Mouse (Mus musculus) heart, adult 2 months (tissue): Measurements from ENCODE around the gene Tmem91. TPM values are rescaled to one million over a fixed set of nuclear protein-coding genes. Genes with fewer than 3 reads are reported as not detected.
A peak's percentile ranks its signal among the peaks of the same experiment; 100 is the strongest.

Experiments used
- DNase-seq, 2 experiments: peaks; one replicate each; pipeline ENCODE4 v3.0.0; 2021
- H3K27ac ChIP-seq: fragments of 200-600 bp; 2 replicates; pipeline ENCODE4 v1.8.1; 2022
- H3K27me3 ChIP-seq: fragments of 200-500 bp; 2 replicates; pipeline ENCODE4 v1.6.1; 2012; ENCODE audit warnings: mild to moderate bottlenecking, low read length, inconsistent platforms, mixed read lengths; ENCODE audit not compliant: control insufficient read depth, insufficient read depth
- H3K36me3 ChIP-seq: fragments of 200-500 bp; 2 replicates; pipeline ENCODE4 v1.6.1; 2012; ENCODE audit warnings: low read length, inconsistent platforms; ENCODE audit not compliant: control insufficient read depth, insufficient read depth
- H3K4me1 ChIP-seq: fragments of 200-500 bp; 2 replicates; pipeline ENCODE4 v1.6.1; 2011; ENCODE audit warnings: low read length; ENCODE audit not compliant: control insufficient read depth, insufficient read depth
- H3K4me3 ChIP-seq: fragments of 200-600 bp; 2 replicates; pipeline ENCODE4 v1.8.1; 2022
- H3K79me2 ChIP-seq: fragments of 200-500 bp; replicated peaks from 2 replicates; pipeline ENCODE4 v1.6.1; 2012; ENCODE audit warnings: mild to moderate bottlenecking, inconsistent platforms, low read length, moderate library complexity, mixed read lengths; ENCODE audit not compliant: control insufficient read depth, insufficient read depth
- H3K9ac ChIP-seq: fragments of 200-500 bp; 2 replicates; pipeline ENCODE4 v1.6.1; 2012; ENCODE audit warnings: low read depth, mild to moderate bottlenecking, control low read depth, inconsistent platforms, low read length, mixed read lengths
- CTCF ChIP-seq: fragments of 200-600 bp; IDR thresholded peaks from 2 replicates; pipeline ENCODE4 v1.8.1; 2022; ENCODE audit warnings: antibody characterized with exemption, mild to moderate bottlenecking, moderate library complexity
- EP300 ChIP-seq: fragments of 200-500 bp; IDR thresholded peaks from 2 replicates; pipeline ENCODE4 v1.6.1; 2011; ENCODE audit warnings: low read depth, low read length, control low read depth; ENCODE audit not compliant: insufficient read depth
- POLR2A ChIP-seq: fragments of 200-500 bp; IDR thresholded peaks from 2 replicates; pipeline ENCODE4 v1.6.1; 2011; ENCODE audit warnings: mild to moderate bottlenecking, low read depth, low read length, control low read depth; ENCODE audit not compliant: insufficient read depth
- WGBS: fragments of 180-500 bp; shearing (Covaris S2); methylation state at CpG from one replicate; pipeline ENCODE4 v1.1.7; 2018; 5-methylcytosine and 5-hydroxymethylcytosine counted together
- intact Hi-C: fragments of 180-260 bp; cut with DNase I; formaldehyde crosslinking; loops from one replicate; pipeline ENCODE4 v1.15.1; 2025
- polyA plus RNA-seq: library from polyadenylated mRNA; depleted of rRNA; stranded (reverse); fragments of >200 nt; gene quantifications from 2 replicates; pipeline ENCODE4 v1.2.3, GENCODE M21; 2012
- total RNA-seq, 2 experiments: library from RNA; stranded (reverse); gene quantifications; 2 replicates each; pipeline ENCODE4 v1.2.3; 2021

The Tmem91 gene
- total and polyA plus RNA-seq, 3 experiments, result not detected

DNA sequence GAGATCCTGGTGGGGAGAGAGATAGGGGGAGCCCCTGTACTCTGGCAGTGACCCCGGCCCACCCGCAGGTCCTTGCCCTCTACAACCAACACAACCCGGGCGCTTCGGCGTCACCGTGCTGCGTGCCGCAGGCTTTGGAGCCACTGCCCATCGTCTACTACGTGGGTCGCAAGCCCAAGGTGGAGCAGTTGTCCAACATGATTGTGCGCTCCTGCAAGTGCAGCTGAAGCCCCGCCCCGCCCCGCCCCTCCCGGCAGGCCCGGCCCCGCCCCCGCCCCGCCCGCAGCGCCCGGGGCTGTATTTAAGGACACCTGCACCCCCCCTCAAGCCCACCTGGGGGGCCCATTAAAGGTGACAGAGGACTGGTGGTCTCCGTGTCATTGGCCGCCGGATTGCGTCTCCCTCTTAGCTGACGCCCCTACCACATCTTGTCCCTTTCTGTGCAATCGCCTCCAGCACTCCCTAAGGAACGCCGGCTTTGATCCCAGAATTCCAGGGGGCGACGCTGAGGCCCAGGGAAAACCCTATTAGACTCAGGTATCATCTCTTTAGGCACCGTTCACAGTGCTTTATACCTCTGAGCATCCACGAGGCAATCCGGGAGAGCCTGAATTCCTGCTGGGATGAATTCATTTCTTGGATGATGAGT, 29.9 kb upstream of the Tmem91 start:
- 45% methylated on average over 36 of the region's 37 CpGs for WGBS
- Histone ChIP-seq H3K27ac (peak overlapping the region; percentile 68), H3K27me3 (no peaks in the 10 kb centered on the region)

DNA sequence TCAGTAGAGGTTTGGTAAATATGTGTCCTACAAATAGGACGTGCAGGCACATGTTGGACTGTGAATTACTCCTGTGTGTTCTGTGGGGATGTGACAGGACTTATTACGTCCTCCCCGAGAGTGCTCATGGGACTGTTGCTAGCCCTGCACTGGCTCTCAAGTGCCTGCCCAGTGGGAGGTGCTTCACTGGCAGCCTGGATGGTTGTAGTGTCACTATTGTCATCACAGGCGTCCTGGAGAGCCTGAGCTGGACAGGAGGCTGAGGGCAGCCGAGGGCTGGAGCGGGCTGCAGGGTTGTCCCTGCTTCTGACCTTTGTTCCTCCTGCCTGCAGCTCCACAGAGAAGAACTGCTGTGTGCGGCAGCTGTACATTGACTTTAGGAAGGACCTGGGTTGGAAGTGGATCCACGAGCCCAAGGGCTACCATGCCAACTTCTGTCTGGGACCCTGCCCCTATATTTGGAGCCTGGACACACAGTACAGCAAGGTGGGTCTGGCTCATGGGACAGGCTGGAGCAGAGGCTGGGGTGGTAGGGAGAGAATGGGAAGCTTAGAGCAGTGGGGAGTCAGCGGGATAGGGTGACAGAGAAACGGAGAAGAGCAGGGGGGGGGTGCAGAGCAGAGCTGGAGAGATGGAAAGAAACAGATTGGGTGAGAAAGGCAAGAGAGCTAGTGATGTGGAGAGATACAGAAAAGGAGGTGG, 29.0 kb upstream of the Tmem91 start:
- 31% methylated on average over 10 of the region's 10 CpGs for WGBS
- peak overlapping the region; percentile 27 for H3K27ac ChIP-seq
- peak overlapping the region; percentile 11; the same call in 1 of the 2 replicates for H3K4me3 ChIP-seq
- H3K4me1 ChIP-seq, result peaks cover 35% of the 10 kb centered on the region
- TF ChIP-seq CTCF (no peak), POLR2A (peak; percentile 60; the same call in 1 of the 2 replicates), EP300 (peak; percentile 48; the same call in 1 of the 2 replicates)
- no peaks in the 10 kb centered on the region for H3K79me2 ChIP-seq
- no peaks in the 10 kb centered on the region for H3K27me3 ChIP-seq
- peak; percentile 43 to 61 for DNase-seq
- H3K36me3 ChIP-seq, result peaks cover 8% of the 10 kb centered on the region
- H3K9ac ChIP-seq, result peak overlapping the region; percentile 42; the same call in 1 of the 2 replicates
- intact Hi-C loops, result no loop called here

More for the DNA sequence above, 29.9 kb upstream of the Tmem91 start:
- no peak overlapping the region; the same call in 1 of the 2 replicates for H3K4me3 ChIP-seq
- no peak for DNase-seq
- H3K79me2 ChIP-seq, result no peaks in the 10 kb centered on the region
- peaks cover 8% of the 10 kb centered on the region for H3K36me3 ChIP-seq
- TF ChIP-seq EP300, result no peak
- no peak for TF ChIP-seq POLR2A
- TF ChIP-seq CTCF, result no peak
- intact Hi-C loops, result no loop called here
- no peak overlapping the region for H3K9ac ChIP-seq
- peaks cover 40% of the 10 kb centered on the region for H3K4me1 ChIP-seq

DNA sequence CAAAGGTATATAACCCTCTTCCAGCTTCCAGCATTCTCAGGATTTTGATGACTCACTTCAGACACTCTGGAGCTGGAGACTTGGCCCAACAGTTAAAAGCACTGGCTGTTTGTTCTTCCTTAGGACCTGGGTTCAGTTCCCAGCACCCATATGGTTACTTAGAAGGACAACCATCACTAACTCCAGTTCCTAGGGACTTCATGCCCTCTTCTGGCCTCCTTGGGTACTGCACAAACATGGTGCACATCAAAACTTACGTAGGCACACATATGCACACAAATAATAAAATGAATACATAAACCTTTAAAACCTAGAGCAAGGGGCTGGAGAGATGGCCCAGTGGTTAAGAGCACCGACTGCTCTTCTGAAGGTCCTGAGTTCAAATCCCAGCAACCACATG, 27.4 kb upstream of the Tmem91 start:
- Histone ChIP-seq H3K27me3 (no peaks in the 10 kb centered on the region), H3K27ac (no peak overlapping the region), H3K4me3 (no peak overlapping the region), H3K9ac (no peak overlapping the region), H3K36me3 (peaks cover 8% of the 10 kb centered on the region), H3K79me2 (no peaks in the 10 kb centered on the region), H3K4me1 (peaks cover 26% of the 10 kb centered on the region)
- WGBS, result 97% methylated on average over 2 of the region's 2 CpGs
- intact Hi-C loops, result no loop called here
- TF ChIP-seq CTCF (peak; percentile 46), POLR2A (no peak), EP300 (no peak)
- no peak for DNase-seq

DNA sequence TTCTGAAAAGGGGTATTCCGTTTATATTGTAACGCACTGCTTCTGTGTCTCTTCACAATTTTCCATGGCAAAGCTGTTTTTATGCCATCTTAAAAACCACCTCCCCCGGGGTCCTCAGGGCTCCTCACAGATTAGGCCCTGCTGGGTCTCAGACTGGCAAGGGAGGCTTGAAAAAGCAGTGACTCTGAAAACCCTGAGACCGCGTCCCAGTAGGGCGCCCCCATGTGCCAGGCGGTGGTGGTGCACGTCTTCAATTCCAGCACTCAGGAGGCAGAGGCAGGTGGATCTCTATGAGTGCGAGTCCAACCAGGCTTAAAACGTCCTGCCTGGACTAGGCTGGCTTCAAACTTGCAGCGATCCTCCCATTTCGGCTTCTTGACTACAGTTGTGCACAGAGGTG, 25.8 kb upstream of the Tmem91 start:
- no peaks in the 10 kb centered on the region for H3K27me3 ChIP-seq
- WGBS, result 80% methylated on average over 12 of the region's 12 CpGs
- TF ChIP-seq CTCF, result peak; percentile 49
- TF ChIP-seq POLR2A, result no peak
- no peak for TF ChIP-seq EP300
- H3K79me2 ChIP-seq, result no peaks in the 10 kb centered on the region
- no peak overlapping the region for H3K27ac ChIP-seq
- H3K4me3 ChIP-seq, result no peak overlapping the region
- intact Hi-C loops, result no loop called here
- H3K4me1 ChIP-seq, result peaks cover 13% of the 10 kb centered on the region
- peaks cover 4% of the 10 kb centered on the region; the same call in 1 of the 2 replicates for H3K36me3 ChIP-seq
- H3K9ac ChIP-seq, result no peak overlapping the region
- no peak for DNase-seq

DNA sequence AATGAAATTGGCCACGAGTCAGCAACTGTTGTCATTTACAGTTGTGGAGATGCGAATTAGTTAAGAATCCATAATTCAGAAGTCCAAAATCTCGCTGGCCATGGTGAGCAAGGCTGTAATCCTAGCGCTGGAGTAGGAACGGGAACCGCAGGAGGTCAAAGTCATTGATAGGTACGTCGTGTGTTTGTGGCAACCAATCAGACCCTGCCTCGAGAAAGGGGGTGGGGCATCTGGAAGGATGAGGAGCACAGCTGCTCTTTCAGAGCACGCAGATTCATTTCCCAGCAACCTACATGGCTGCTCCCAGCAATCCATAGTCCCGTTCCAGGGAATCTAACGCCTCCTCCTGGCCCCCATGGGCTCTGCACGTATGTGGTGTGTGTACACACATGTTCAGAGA, 24.9 kb upstream of the Tmem91 start:
- no peaks in the 10 kb centered on the region for H3K36me3 ChIP-seq
- 75% methylated on average over 13 of the region's 13 CpGs for WGBS
- no peak overlapping the region for H3K9ac ChIP-seq
- intact Hi-C loops, result no loop called here
- TF ChIP-seq EP300 (no peak), CTCF (no peak), POLR2A (no peak)
- no peak overlapping the region for H3K4me3 ChIP-seq
- DNase-seq, result no peak
- no peaks in the 10 kb centered on the region for H3K79me2 ChIP-seq
- H3K27ac ChIP-seq, result no peak overlapping the region
- H3K4me1 ChIP-seq, result peaks cover 8% of the 10 kb centered on the region
- H3K27me3 ChIP-seq, result no peaks in the 10 kb centered on the region

DNA sequence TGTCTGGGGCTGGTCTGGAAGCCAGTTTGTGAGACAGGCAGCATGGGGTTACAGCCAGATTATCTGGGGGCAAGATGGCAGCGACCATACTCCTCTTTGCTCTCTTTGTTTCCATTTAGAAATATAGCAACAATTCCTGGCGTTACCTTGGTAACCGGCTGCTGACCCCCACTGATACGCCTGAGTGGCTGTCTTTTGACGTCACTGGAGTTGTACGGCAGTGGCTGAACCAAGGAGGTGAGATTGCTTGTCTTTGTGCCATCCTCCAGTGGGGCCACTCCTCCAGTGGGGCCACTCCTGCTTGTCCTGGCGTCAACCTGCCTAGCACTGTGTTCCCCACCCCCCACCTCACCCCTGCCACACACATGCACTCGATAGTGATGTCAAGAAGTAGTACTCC, 19.1 kb upstream of the Tmem91 start:
- Histone ChIP-seq H3K4me1 (no peaks in the 10 kb centered on the region; the same call in 1 of the 2 replicates), H3K4me3 (no peak overlapping the region), H3K9ac (no peak overlapping the region), H3K27ac (no peak overlapping the region), H3K79me2 (no peaks in the 10 kb centered on the region), H3K36me3 (no peaks in the 10 kb centered on the region), H3K27me3 (no peaks in the 10 kb centered on the region)
- WGBS, result 76% methylated on average over 8 of the region's 8 CpGs
- TF ChIP-seq POLR2A, result no peak
- TF ChIP-seq EP300, result no peak
- TF ChIP-seq CTCF, result no peak
- DNase-seq, result no peak
- intact Hi-C loops, result no loop called here
